Mouse (Mus musculus) gastrocnemius, postnatal 14 days (tissue): ENCODE data around the gene Shpk. TPM values are rescaled to one million over a fixed set of nuclear protein-coding genes. Genes with fewer than 3 reads are reported as not detected.

Source experiments
- DNase-seq: peaks from one replicate; pipeline ENCODE4 v3.0.0; 2021; ENCODE audit warnings: mixed read lengths
- intact Hi-C: fragments of 180-260 bp; cut with DNase I; formaldehyde crosslinking; loops from one replicate; pipeline ENCODE4 v1.15.1; 2025; ENCODE audit warnings: low total_unique reads
- total RNA-seq, 2 experiments: library from RNA; stranded (reverse); gene quantifications; 2 replicates each; pipeline ENCODE4 v1.2.3; 2021

Shpk gene
- total RNA-seq, 2 experiments from 2014 or later: 1.3 to 1.7 TPM

DNA sequence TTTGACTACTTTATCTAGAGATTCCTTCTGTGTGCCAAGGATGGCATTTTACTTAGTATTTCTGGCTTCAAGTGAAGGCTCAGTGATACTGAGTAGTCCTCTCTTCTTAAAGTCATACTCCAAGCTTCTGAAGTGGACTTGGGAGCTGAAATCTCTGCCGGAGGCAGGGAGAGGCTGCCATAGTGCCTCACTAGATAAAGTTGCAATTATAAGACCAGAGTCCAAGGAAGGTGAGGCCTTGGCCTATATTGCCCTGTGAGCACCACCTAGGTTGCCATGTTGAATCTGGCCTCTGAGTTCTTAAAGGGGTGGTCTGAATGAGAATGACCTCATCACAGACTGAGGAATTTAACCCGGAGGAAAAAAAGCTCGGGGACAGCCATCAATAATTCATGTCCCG, 43.5 kb downstream of the Shpk start:
- no peak for DNase-seq
- intact Hi-C loops: no loop called here

DNA sequence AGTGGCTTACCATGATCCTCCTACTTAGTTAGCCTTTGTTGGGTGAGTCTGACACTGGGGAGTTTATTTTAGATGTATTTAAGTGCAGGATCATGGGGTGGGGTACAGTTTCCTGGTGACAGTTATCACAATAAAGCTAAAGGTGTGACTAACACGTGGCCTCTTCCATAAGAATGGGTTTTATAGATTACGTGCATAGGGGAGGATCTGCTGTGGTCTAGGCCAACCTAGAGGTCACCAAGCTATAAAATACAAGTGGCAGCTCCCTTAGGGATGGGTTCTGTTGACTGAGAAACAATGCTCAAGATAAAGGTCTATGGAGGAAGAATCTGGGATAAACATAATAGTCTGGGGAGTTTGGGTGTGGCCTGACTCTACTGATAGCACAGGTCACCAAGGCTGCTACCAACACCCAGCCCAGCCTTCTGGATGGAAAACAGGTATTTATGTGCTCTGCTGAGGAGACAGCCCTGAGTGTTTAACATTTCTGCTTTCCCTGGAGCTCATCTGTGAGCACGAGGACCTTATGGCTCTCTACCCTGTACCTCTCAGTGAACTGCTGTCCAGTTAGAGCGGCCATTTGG, 58.2 kb downstream of the Shpk start:
- intact Hi-C loops: no loop called here
- DNase-seq: no peak

DNA sequence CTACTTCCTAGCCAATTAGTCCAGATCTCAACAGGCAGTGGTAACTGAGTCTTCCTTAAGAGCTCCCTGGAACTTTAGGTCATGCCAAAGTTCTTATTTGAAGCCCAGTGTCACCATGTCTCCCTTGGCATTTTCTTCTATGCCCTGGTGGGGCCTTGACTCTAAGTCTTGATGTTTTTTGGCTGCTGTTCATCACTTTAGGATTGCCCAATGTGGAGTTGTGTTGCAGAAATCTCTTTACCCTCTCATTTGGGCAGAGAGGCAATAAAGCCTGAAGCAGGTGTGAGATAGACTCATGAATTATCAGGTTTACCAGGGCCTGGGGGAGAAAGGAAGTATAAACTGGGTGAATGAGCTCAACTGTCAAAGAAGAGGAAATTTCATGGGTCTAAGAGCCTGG, 59.4 kb downstream of the Shpk start:
- no peak for DNase-seq
- intact Hi-C loops: no loop called here

DNA sequence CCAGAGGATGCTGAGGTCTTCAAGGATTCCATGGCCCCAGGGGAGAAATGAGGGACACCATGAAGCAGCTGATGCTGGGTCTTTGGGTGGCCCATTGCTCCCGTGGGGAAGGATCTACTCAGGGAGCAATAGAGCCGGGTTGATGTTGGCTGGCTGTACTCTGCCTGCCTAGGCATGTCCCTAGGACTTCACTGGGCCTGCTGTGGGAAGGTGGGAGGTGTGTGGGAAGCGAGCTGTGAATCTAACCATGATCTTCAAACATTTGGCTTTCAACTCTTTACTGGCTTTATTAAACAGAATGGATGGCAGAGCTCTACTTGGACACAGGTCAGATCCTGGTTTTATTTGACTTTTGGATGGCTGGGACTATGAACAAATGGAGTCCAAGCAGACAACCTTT, 61.2 kb downstream of the Shpk start:
- intact Hi-C loops: no loop called here
- no peak for DNase-seq

DNA sequence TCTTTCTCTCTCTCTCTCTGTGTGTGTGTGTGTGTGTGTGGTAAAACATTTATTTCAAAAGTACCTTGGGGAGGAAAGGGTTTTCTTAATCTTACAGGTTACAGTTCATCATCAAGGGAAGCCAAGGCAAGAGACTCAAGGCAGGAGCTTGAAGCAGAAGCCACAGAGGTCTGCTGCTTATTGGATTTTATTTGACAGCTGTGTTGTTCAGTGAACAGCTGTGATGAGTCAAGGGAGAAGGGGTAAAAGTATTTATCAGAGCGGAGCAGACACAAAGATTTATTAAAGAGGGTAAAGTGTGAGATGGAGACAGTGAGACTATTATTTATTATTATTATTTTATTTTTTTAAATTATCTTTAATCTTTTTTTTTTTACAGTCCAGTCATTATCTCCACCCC, 62.1 kb downstream of the Shpk start:
- DNase-seq: no peak
- intact Hi-C loops: no loop called here

DNA sequence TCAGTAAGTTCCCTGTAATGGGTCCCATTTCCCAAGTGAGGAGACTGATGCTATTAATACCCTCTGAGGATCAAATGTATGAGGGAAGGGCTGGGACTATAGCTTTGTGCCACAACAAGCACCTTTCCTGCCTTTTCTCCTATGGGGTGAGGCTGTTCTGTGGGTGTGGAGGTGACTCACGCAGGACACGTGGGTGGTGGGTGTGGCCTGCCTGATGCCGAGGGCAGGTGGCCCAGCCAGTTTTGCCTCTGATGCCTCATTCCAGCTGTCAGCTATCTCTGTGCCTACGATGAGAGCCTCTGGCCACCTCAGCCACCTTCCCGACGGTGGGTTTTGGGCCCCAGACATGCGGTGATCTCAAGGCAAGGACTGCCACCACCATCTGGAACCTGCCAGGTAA, 68.0 kb downstream of the Shpk start, which contains the start of gene Trpv3:
Trpv3 (plus strand) TSS at position 122 of the 400 bp plus-strand sequence.
- intact Hi-C loops: no loop called here
- no peak for DNase-seq

Other genes starting within 250 kb of the Shpk start
- gene Atp2a3, start 238.3 kb upstream of the Shpk start, total RNA-seq: 10 to 100 TPM; 18.5 to 18.6 TPM
- gene P2rx1, start 200.4 kb upstream of the Shpk start, total RNA-seq: 1 to 10 TPM in 1 of 2 experiments, under 1 TPM in 1; 0.38 to 1.1 TPM
- gene Camkk1, start 180.5 kb upstream of the Shpk start, total RNA-seq: 1 to 10 TPM; 1.1 to 1.8 TPM
- 1 to 10 TPM; 3.3 to 3.9 TPM for gene Ncbp3, start 151.7 kb upstream of the Shpk start, total RNA-seq
- under 1 TPM; 0.07 to 0.10 TPM for gene Itgae, start 108.9 kb upstream of the Shpk start, total RNA-seq
- under 1 TPM; 0.51 to 0.76 TPM for gene Haspin, start 61.2 kb upstream of the Shpk start, total RNA-seq
- gene P2rx5, start 39.0 kb upstream of the Shpk start, total RNA-seq: 1 to 10 TPM; 6.9 to 7.5 TPM
- 10 to 100 TPM; 66.9 to 77.6 TPM for gene Emc6, start 22.4 kb upstream of the Shpk start, total RNA-seq
- gene Tax1bp3, start 22.4 kb upstream of the Shpk start, total RNA-seq: 10 to 100 TPM; 18.9 to 21.7 TPM
- 1 to 10 TPM; 8.3 to 8.8 TPM for gene Ctns, start 418 bp upstream of the Shpk start, total RNA-seq
- under 1 TPM; 0.11 to 0.16 TPM for gene Trpv1, start 34.8 kb downstream of the Shpk start, total RNA-seq
- gene Trpv3, start 67.9 kb downstream of the Shpk start, total RNA-seq: under 1 TPM; 0.04 to 0.06 TPM
- gene Aspa, start 130.1 kb downstream of the Shpk start, total RNA-seq: 1 to 10 TPM; 1.2 to 1.8 TPM
- not detected for gene Gm49340, start 130.3 kb downstream of the Shpk start, total RNA-seq
- gene Spata22, start 130.3 kb downstream of the Shpk start, total RNA-seq: not detected
- not detected for gene Olfr20, start 151.3 kb downstream of the Shpk start, total RNA-seq
- gene Olfr376, start 171.8 kb downstream of the Shpk start, total RNA-seq: not detected
- gene Olfr1, start 200.2 kb downstream of the Shpk start, total RNA-seq: not detected
- not detected for gene Olfr378, start 229.0 kb downstream of the Shpk start, total RNA-seq